Mouse (Mus musculus) embryo, embryonic 11 days (tissue): ENCODE results near the gene Gabbr1.

Experiments
- DNase-seq: peaks from one replicate; pipeline ENCODE4 v3.0.0-alpha.2; 2015

The Gabbr1 gene

DNA sequence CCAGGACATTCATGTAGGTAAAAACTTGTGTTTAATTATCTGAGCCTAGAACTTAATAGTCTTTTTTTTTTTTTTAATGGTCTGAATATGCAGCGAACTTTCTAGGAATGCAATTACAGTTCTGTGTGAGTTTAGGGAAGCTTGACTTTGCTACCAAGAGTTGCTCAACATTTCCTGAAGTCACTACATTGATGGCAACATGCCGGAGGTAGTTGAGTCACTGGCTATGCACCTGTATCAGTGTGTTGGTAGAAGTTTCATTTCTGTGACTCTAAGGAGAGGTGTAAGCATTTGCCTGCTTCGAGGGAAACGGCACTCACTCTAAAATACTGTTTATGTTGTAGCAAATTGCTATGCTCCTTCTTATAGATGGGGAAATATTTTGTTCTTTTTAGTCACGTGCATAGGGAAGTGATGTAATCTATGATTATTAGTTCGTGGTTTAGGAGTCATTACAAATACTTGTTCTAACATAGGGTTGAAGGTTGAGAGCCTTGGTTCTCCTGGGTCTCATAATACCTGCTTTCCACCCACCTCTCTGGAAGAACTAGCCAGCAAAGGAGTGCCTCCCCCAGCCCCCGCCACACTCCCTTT, 1.0 kb upstream of the Gabbr1 start:
- DNase-seq = no peak

- peak; percentile 73 for DNase-seq
Observed at GRCm38 (mm10) chr17:37046312-37047112, 746 bp downstream of the Gabbr1 start.

GRCm38 (mm10) chr17:37047332-37047976, 1.7 kb downstream of the Gabbr1 start:
- DNase-seq = no peak

DNA sequence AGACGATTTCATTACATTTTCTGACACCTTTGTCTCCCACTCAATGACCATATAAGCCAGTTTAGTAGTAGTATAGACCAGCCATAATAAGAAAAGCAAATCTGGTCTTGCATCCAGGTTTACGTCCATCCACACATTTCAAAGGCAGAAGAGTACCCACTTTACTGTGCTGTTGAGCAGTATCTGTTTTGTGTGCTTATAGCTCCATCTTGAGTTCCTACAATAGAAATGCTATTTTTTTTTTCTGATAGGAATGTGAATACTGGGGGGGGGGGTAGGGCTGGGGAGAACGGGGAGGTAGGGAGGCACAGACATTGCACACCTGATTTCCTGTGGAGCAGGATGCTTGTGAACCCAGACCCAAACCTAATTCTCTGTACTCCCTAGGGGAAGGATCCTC, 2.2 kb downstream of the Gabbr1 start:
- peak; percentile 36 for DNase-seq

DNA sequence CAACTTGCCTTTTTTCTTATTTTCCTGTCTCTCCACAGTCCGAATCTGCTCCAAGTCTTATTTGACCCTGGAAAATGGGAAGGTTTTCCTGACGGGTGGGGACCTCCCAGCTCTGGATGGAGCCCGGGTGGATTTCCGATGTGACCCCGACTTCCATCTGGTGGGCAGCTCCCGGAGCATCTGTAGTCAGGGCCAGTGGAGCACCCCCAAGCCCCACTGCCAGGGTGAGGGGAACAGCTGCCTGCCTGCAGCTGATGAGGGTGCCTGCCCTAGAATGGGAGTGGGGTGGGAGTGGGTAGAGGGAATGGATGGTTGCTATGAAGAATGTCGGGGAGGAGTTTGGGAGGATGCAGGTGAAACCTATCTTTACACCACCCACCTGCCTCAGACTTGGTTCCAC, 2.6 kb downstream of the Gabbr1 start:
- DNase-seq = no peak

DNA sequence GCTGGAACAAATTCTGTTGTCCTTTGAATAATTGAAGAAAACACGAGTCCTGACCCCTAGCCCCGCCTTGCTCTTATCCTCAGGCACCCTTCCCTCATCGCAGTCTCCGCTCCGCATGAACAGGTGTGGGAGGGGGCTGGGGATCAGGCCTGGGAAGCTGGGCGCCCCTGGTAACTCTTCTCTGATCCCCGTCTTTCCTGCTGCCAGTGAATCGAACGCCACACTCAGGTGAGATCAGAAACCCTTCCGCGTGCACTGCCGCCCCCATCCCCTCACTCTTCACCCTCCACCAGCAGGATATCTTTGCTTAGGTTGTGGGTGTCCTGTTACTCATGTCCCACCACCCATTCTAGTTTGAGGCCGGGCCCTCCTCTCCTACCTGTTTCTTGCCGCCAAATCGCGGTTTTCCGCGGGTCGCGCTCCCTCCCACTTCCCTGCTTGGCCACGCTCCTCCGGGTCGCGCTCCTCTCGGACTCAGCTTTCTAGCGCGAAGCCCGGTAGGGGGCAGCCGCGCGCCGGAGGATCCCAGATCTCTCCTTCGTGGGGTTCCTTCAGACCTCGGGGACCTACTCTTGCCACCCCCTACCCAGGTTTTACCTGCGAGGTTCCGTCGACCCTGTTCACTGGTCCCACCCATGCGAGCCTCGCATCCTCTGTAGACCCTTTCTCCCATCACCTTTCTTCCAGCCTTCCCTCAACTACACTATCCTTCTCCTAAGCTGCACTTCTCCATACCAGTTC, 4.0 kb downstream of the Gabbr1 start:
- DNase-seq = peak; percentile 84

GRCm38 (mm10) chr17:37050399-37050798, 4.6 kb downstream of the Gabbr1 start:
- peak; percentile 91 for DNase-seq

DNA sequence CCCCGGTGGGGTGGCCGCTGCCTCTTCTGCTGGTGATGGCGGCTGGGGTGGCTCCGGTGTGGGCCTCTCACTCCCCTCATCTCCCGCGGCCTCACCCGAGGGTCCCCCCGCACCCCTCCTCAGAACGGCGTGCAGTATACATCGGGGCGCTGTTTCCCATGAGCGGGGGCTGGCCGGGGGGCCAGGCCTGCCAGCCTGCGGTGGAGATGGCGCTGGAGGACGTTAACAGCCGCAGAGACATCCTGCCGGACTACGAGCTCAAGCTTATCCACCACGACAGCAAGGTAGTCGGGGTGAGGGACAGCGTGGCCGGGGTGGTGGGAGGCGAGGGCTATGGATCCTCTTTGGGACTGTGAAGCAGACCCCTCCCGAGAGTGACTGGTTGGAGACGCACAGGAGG, 5.1 kb downstream of the Gabbr1 start:
- peak; percentile 38 for DNase-seq

GRCm38 (mm10) chr17:37051745-37052144, 6.0 kb downstream of the Gabbr1 start:
- DNase-seq = no peak

- DNase-seq = no peak
Observed at GRCm38 (mm10) chr17:37056957-37057356, 11.2 kb downstream of the Gabbr1 start.

DNA sequence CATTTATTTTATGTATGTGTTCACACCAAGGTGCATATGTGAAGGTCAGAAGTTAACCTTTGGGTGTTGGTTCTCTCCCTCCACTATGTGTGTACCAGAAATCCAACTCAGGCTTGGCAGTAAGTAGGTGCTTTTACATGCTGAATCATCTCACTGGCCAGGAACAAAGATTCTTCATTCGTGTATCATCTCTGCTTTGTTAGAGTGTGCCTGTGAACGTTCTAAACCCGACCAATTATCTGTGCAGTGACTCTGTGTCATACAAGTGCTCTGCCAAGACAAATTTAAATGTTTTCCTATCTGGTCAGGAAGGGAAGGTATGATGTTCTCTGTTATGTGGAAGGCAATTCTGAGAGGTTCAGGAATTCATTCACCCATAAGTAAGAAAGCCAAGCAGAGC, 15.7 kb downstream of the Gabbr1 start:
- no peak for DNase-seq

- DNase-seq = no peak
Observed at GRCm38 (mm10) chr17:37062101-37062641, 16.4 kb downstream of the Gabbr1 start.

GRCm38 (mm10) chr17:37063063-37063462, 17.3 kb downstream of the Gabbr1 start:
- DNase-seq = no peak

DNA sequence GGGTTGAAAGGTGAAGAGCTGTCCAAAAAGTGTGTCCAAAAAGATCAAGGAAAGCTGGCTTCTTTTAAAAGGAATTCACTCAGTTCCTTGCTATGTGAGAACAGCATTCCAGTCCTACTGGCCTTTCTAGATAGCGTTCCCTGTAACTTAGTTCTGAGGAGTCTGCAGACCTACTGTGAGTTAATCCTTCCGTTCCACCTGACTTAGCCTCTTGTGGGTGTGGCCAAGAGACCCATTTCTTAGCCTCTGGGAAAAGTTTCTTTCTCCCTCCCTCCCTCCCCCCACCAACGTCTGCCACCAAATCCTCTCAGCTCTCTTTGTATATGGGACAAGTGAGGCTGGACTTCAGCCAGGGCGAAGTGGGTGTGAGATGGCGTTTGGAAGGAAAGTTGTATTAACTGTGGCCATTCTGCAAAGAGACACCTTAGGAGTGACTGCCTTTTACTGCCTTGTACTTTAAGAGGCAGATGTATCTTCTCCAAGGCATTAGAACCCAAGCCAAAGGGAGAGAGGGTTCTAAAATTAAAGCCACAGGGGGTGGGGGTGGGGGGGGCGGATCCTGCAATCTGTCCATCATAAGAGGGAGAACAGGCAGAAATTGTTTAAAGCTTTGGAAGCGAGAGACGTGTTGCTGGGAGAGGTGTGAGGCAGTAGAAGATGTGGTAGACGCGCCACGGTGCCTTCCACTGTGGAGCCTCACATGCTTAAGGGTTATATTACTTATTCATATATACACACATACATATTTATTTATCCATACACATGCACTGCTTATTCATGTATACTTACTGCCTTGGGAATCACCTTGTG, 18.1 kb downstream of the Gabbr1 start:
- no peak for DNase-seq

DNA sequence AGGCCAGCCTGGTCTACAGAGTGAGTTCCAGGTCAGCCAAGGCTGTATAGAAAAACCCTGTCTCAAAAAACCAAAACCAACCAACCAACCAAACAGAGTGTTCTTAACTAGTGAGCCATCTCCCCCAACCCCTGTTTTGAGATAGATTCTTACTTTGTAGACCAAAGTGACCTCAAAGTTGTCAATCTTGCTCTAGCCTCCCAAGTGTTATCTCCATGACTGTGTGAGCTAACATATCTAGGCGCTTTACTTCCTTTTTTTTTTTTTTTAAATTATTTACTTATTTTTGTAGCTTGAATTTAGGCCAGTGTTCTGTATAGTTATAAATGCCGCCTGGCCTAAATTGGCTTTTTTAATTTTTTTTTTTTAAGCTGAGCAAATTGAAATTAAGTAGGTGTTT, 20.2 kb downstream of the Gabbr1 start:
- DNase-seq = no peak

GRCm38 (mm10) chr17:37067861-37068260, 22.1 kb downstream of the Gabbr1 start:
- no peak for DNase-seq

GRCm38 (mm10) chr17:37070121-37070520, 24.4 kb downstream of the Gabbr1 start:
- no peak for DNase-seq

DNA sequence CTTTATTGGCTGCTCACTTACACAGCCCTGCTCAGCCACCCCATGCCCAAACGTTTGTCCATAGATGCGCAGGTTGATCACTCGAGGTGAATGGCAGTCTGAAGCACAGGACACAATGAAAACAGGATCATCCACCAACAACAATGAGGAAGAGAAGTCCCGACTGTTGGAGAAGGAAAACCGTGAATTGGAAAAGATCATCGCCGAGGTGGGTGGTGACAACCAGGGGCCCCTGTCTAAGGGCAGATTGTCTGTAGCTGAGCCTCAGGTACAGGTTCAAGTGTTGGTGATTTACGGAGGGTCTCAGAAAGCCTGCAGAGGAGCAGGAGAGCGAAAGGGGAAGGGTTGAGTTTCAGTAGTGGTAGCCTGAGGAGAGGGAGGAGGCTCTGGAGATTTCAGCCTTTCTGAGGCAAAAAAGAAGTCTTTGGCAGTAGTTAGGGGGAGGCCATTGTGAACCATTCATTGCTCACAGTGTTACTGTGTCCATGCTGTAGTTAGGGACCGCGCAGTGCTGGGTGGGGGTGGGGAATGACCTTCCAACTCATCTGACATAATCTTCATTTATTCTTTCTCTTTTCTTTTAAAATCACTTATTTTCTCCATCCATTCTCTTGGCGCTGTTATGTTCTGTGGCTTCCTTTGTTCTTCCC, 26.4 kb downstream of the Gabbr1 start:
- DNase-seq = no peak

GRCm38 (mm10) chr17:37072730-37073276, 27.0 kb downstream of the Gabbr1 start:
- no peak for DNase-seq

DNA sequence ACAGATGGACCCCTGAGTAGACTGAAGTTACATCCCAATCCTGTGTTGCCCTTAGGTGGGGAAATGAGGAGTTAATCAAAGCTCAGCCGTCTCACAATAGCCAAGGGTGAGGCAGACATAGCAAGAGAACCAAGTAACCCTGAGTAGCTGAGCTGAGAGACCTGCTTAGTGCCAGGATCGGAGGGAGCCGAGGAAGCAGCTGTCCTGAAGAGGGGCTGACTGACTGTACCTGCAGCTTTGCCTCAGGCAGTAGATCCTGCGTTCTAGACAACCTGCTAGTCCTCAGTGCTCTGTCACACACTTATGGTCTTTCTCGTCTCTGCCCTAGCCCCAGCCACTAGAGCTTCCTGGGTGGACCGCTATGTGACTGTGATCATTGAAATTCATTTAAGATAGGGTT, 29.4 kb downstream of the Gabbr1 start:
- no peak for DNase-seq

- no peak for DNase-seq
Observed at GRCm38 (mm10) chr17:37075766-37076165, 30.0 kb downstream of the Gabbr1 start.
